Mouse (Mus musculus) left cerebral cortex, postnatal 25 days (tissue): ENCODE measurements at regions not wholly inside any gene's neighbourhood (a gene's known extent, or its start where the extent isn't known, plus 50 kb on each side); places are given as distances from the start of the nearest gene placed in this dataset.
A peak's percentile ranks its signal among the peaks of the same experiment; 100 is the strongest.

Source experiments
- DNase-seq, 2 experiments: peaks; one replicate each; pipeline ENCODE4 v3.0.0; 2022; ENCODE audit warnings: low spot score in 2 of 2, mixed read lengths in 1 of 2
- intact Hi-C: fragments of 180-260 bp; cut with DNase I; formaldehyde crosslinking; loops from one replicate; pipeline ENCODE4 v1.15.1; 2025

DNA sequence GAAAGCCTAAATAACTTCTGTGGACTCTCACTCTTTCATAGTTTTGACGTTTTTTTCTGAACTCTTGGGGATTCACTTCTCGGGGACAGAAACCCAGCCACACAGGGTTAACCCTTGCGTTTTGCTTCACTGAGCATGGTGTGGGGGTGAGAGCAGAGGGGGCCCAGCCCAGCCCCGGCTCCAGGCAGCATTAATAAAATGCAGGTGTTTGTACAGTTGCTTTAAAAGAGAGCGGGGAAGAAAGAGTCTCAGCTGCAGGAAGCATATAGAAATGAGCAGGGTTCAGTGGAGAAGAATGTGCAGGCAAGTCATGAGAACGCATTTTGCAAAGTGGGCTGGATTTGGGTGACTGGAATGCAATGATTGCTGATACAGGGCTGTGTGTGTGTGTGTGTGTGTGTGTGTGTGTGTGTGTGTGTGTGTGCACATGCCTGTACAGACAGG is 91.8 kb downstream of the Zfp36l1 start:
- DNase-seq, result no peak
- intact Hi-C loops, result no loop called here

DNA sequence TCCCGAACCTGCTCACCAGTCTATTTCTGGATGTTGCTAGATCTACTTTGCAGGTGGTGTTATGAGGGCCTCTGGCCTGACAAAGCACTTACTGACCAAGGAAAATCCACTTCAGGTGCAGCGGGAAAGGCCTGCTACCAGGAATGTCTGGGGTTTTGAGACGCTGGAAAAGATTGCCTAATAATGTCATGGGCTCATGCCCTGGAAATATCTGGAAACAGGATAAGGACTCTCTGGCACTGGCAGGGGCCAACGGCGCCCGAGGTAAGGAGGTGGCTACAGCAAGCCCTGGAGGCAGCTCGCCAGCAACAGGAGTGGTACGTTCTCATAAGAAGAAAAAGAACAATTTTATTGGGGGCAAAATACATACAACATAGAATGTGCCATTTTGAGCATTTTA is 94.7 kb downstream of the Zfp36l1 start:
- intact Hi-C loops, result no loop called here

DNA sequence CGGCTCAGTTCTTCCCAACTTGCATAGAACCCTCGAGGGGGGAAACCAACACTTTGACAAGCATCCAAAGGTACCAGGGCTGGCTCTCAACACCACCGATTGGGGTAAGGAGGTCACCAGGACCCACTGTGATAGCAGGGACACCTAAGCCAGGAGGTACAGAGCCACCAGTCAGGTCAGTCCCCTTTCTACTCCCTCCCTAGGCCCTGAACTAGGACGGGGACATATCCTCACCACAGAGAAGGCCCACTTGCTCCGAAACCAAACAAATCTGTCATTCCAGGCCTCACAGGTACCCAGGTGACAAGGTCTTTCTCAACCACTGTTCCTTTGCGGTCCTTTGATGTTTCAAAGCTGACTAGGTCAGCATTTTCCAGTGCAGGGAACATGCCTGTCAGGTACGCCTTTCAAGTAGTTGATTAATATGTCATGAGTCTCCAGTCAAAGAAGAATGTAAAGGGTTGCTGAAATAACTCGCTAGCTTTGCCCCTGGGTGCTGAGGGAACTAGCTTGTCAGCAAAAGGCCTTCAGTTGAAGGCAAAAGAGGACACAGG is 95.4 kb downstream of the Zfp36l1 start:
- intact Hi-C loops, result no loop called here
- no peak for DNase-seq

More for the DNA sequence above, 94.7 kb downstream of the Zfp36l1 start:
- no peak for DNase-seq

DNA sequence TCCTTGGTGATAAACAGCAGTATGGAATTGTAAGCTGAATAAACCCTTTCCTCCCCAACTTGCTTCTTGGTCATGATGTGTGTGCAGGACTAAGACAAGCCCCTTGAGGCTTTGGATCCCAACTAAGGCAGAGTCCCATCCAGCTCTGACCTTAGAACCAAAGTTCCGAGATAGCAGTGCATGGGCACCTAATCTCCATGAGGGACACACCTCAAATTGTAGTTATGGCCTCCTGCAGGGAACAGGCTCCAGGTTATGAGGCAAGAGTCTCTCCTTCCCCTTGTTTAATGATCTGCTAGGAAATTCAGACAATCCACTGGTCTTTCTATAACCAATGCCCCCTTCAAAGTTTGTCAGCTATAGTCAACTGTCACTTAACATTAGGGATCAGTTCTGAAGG is 96.9 kb downstream of the Zfp36l1 start:
- no peak for DNase-seq
- intact Hi-C loops, result no loop called here

DNA sequence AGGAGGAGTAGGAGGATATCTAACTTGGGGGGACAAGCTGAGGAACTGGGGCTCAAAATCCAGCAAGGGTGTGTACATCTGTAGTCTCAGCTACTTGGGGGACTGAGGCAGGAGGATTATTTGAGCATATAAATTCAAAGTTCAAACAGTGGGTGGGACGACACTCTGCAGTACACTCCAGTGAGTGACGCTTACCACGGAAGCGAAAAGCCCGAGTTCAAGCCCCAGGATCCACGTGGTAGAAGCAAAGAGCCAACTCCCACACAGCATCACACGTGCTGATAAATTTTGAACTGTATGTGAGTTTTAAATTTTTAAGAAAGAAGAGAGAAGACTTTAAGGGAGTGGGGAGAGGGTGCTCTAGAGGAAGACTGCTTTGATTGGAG is 98.2 kb downstream of the Zfp36l1 start:
- intact Hi-C loops, result no loop called here
- DNase-seq, result peak in 1 of 2 experiments; percentile 17

DNA sequence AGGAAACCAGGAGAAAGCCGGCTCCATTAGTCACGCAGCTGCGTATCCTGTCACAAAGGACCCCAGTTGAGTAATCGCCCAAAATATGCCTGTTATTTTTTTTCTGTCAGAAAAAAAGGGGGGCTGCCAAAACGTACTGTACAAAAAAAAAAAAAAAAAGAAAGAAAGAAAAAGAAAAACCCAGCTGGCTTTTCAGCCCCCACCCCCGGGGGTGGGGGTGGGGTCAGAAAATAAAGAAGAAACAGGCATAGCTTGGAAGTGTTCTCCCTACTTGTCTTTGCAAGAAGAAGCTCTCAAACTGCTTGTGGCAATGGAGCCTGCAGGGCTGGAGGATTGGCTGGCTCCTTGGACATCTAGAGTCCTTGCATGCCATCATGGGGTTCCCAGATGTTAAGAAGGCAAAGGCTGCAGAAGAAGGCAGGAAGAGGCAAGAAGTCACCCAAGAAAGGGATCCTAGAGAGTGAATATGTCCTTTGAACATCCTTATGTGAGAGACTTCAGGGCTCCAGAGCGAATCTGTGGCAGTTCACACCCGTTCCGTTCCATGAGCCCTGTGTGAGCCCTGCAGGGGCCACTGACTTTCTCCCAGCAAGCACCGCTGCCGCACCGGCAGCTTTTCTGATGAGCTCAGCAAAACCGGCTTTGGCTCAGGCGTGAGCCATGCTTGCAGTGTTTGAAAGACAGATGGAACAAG is 98.8 kb downstream of the Zfp36l1 start:
- intact Hi-C loops, result no loop called here

DNA sequence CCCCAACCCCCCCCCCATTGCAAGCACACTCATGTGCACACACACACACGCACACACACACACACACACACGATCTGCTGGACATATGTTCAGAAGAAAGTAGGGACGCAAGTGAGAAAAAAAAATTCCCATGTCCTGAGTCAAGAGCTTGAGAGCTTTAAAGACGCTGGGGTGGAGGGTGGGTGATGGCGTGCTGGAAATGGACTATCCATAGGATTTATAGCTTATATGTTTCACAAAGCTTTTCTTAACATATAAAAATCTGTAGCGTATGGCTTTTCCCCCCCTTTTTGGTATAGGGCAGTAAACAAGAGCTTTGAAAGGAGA is 99.3 kb downstream of the Zfp36l1 start:
- DNase-seq, result no peak
- intact Hi-C loops, result no loop called here

More for the DNA sequence above, 98.8 kb downstream of the Zfp36l1 start:
- DNase-seq, result peak; percentile 42 to 71

DNA sequence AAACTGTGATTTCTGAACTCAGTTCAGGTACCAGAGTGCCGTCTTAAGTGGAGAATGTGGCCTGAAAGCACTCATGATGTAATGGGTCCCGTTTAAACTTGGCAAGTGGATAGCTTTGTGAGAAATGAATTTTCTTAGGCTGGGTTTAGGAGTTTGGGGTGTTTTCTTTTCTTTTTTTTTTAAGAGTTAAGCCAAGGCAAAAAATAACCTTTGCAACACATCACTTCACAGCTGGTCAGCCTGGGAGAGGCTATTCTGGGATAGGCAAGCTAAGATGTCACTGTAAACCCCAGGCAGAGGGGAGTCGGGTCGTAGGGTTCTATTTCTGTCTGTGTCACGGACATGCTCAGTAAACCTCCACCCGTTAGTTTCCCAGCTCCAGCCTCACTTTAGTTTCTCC is 100.9 kb downstream of the Zfp36l1 start:
- intact Hi-C loops, result no loop called here

DNA sequence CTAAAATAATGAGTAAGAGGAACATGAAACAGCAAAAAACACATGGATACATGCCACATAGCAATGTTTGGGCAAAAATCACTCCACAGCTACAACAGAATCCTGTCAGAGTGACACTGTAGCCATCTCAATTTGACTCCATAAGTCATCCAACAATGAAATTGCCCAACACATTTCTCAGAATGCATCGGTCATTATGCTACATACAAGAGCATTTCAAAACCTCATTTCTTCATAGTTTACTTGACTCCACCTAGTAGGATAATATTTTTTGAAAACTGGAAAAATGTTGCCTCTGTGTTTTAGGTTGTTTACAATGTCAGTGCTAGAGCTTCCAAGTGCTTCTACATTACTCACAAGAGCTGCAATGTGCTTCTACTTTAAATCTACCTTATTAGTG is 101.9 kb downstream of the Zfp36l1 start:
- intact Hi-C loops, result no loop called here
- no peak for DNase-seq

More for the DNA sequence above, 100.9 kb downstream of the Zfp36l1 start:
- DNase-seq, result no peak

DNA sequence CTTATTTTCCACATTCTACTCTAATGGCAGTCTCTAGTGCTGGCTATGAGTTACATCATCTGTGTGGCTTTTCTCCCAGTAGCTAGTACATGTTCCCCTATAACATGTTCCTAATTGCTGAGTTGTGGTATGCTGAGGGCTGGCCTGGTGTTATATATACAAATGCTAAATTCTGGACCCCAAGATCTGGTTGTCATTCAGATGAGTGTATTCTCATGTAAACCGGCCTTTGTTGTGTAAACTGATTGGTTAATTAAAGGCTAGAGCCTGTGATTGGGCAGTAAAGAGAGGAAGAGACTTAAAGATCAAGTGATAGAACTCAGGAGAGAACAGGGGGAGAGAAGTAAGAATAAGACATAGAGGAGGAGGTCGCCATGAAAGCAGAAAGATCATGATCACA is 102.6 kb downstream of the Zfp36l1 start:
- no peak for DNase-seq
- intact Hi-C loops, result no loop called here

DNA sequence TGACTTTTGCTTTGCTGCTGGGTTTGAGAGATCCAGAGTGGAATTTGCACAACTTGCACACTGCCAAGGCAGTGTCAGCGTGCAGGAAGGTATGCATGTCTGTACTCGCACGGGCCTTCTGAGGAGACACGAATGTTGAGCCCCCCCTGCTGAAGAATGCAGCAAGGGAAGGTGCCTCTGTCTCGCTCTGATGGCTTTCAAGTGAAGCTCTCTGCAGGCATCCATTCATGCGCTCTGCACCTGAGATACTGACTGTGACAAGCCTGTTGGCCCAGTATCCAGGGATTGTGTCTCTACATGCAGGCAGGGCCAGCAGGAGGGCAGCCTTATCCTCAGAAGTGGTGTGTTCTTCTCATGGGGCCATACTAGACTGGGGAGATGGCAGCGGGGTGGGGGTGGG is 105.0 kb downstream of the Zfp36l1 start:
- intact Hi-C loops, result no loop called here
- DNase-seq, result no peak

DNA sequence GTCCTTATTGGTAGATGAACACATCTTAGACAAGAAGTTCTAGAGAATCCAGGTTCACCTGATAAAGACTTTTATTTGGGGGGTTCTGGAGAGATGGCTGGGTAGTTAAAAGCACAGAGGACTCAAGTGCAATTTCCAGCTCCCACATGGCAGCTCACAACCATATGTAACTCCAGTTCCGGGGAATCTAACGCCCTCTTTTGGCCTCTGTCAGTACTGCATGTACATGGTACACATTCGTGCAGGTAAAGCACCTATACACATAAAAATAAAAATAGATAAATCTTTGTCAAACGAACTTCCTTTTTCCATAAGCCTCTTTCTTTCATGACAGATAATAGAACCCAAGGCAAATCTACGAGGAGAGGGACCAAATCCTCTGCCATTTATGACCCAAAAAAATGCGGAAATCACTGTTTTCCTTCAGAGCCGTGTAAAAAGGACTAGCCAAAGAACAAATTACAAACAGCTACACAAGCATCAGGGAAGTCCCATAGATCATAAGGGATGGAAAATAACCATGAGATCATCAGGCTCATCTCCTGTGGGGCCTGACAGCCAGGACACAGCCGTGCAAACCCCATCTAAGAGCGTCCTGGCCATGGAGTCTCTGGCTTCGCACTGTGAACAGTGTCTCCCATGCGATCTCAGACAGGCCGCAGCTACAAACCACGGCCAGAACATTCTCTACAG is 107.4 kb downstream of the Zfp36l1 start:
- intact Hi-C loops, result no loop called here
- no peak for DNase-seq

DNA sequence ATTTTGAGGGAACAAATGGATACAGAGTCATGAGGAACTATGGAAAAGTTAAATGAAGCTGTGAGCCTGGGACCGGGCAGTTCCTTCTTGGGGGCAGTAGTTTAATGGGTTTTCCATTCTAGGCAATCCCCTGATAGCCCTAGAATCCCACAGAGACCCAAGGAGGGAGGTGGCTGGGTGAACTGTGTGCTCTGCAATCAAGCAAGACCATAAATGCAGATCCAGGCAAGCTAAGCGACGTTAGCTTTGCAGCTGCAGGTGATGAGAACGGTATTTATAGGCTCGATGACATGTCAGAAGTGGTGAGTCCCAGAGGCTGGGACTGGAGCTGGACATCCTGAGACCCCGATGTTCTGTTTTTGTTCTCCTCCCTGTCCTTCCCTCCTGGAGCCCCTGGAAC is 108.2 kb downstream of the Zfp36l1 start:
- intact Hi-C loops, result no loop called here
- no peak for DNase-seq

DNA sequence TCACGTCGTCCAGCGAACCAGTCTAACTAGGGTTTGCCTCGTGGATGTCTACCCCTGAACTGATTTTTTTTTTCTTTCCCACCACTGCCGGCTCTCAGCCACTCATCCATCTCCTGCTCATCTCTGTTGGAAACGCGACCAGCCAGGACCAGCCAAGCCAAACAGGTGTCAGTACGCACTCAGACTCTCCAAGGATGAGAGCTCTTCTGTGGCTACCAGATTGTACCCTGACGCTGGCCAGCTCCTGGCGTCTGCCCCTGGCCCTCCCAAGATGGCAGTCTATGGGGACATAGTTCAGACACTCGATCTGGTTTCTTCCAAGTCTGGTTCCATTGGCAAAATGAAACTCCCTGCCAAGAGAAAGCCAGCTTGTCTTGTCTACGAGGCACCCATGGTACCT is 109.3 kb downstream of the Zfp36l1 start:
- intact Hi-C loops, result no loop called here
- no peak for DNase-seq

DNA sequence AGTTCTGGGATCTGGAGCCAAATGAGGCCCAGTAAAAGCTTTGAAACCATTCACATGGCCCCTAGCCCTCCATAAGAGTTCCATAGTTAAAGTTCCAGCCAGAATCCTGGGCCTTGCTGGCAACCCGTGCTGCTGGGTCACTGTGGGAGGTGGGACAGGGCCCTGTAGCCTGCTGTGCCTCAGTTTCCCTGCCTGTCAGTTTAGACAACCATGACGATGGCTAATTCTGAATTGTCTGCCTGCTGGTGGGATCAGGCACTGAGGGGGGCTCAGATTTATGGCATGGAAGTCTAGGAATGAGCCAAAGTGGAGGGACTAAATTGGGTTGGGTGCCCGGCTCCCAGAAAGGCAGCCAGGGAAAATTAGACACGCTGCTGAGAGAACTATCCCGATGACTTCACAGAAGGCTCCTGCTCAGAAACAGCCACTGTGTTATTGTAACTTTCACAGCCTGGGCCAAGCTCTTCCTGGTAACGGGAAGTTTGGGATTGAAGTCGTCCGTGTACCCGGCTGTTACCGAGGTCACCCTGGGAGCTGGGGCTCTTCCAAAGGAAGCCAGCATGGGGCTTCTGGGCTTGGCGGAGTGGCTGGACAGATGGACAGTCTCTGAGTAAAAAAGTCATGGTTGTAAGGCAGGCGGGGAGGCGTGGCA is 110.2 kb downstream of the Zfp36l1 start:
- DNase-seq, result no peak
- intact Hi-C loops, result no loop called here

DNA sequence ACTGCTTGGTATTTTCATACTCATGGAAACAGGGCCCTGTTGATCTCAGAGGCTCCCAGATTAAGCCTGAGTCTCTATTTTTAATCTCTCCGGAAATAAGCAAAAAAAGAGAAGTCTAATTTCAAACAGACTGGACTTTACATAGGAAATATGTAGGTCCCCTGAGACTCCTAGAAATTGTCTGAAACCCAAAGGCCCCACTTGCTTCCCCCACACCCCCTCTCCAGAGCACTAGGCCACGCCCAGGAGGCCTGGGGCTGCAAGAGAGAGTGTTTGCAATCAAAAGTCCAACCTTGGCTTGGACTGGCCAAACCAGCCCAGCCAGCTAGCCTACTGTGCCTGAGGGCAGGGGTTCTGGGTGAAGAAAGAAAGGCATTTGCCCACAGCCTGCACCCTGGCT is 111.0 kb downstream of the Zfp36l1 start:
- DNase-seq, result no peak
- intact Hi-C loops, result no loop called here

DNA sequence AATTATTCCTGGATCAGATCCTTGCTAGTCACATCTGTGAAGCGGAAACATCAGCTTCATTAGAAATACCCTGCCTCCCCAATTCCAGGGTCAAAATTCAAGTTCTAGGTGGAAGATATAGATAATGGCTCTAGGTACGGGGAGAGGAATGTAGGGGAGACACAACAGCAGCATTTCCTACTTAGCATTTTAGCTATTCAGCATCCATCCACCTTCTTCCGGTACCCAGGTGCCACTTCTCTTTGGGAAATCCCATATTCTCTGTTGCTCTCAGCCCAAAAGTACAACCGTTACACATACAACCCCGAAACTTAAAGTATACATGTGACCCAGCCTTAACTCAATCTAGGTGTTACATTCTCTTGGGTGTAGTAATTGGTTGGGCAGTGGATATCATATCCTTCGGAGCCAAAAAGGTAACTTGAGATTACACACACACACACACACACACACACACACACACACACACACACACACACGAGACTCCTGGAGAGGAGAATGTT is 112.9 kb downstream of the Zfp36l1 start:
- DNase-seq, result no peak
- intact Hi-C loops, result no loop called here

DNA sequence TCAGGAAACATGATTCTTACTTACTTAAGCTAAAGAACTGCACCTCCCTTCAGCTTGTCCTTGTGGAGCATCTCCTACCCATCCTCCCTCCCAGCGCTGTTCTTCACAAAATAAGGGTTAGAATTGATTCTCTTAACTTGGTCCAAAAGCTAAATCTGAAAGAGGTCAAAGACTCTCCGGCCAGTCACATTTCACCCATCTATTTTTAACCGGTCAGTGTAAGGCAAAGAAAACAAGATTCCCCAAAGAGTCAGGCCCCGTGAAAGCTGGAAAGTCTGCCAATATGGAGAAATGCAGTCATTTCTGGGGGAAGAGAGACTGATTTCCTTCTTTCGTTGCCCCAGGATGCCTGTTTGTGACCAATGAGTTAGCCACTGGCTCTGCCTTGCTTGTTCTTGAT is 114.0 kb downstream of the Zfp36l1 start:
- intact Hi-C loops, result no loop called here

DNA sequence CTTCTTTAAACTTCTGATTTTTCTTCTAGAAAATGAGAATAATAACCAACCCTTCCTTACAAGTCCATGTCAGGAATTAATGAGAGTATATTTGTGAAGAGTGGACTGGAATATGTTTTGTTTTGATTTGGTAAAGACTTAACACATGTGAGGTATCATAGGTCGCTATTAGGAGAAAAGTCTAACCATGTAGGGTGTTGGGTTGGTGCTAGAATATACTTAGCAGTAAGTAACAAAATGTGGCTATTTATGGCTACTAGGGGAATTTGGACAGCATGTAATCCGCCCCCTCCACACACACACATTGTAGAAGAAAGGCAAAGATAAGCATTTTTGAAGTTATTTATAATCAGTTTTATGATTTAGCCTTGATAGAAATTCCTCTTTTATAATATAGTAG is 114.5 kb downstream of the Zfp36l1 start:
- intact Hi-C loops, result no loop called here
- DNase-seq, result peak in 1 of 2 experiments; percentile 38

More for the DNA sequence above, 114.0 kb downstream of the Zfp36l1 start:
- no peak for DNase-seq

DNA sequence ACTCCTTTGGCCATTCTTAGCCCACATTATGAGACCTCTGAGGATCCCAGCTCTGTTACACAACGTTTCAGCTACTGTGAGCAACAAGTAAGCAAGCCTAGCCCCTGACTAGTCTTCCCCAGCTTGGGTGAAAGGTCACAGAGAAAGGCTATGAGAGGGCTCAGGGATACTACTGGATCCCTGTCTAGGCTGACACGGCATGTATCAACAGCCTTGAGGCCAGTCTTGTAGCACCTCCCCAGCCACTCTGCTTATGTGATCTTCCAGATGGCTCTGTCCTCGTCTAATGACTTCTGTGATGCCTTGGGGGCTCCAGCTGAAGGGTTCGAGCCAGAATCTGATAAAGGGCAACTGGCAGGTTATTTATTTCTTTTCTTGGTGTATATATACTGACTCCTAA is 115.6 kb downstream of the Zfp36l1 start:
- intact Hi-C loops, result no loop called here
- no peak for DNase-seq
